Mouse (Mus musculus): ENCODE results near the gene Ctnnbip1. TPM values are rescaled to one million over a fixed set of nuclear protein-coding genes. Genes with fewer than 3 reads are reported as not detected.

Ctnnbip1 gene
- polyA plus RNA-seq, 1 experiment: 16.0 TPM

DNA sequence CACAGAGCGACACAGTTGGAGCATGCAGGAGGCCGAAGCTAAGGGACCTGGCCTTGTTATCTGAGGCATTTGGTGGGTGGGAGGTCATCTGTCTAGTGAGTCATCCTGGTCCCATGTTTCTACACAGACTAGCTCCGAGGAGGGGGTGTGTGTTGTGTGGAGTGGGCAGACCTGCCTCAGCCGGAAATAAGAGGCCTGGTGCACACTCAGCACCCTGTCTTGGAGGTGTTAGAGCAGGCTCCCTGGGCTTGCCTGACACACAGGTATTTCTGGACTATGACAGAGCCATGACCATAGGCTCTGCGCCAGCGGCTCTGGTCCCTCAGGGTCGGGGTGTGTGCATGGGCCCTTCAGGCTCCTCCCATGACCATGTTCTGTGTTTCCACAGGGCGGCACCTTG, 21.4 kb downstream of the Ctnnbip1 start:
- no peak for DNase-seq
- no peaks in the 10 kb centered on the region for H3K4me1 ChIP-seq (ENCODE audit: control insufficient read depth, insufficient read depth, low read length)
- TF ChIP-seq CTCF (IDR thresholded peaks at IDR 0.05; ENCODE audit: insufficient read depth, low read length): no peak
- TF ChIP-seq POLR2A (IDR thresholded peaks at IDR 0.05; ENCODE audit: borderline replicate concordance, extremely low read depth, low read depth, low read length): no peak
- 59% methylated on average over 8 of the region's 8 CpGs for WGBS
- no peak overlapping the region for H3K4me3 ChIP-seq (replicated peaks; ENCODE audit: extremely low read depth, low read depth, low read length)

GRCm38 (mm10) chr4:149541935-149542334, 23.9 kb downstream of the Ctnnbip1 start:
- TF ChIP-seq POLR2A (IDR thresholded peaks at IDR 0.05; ENCODE audit: borderline replicate concordance, extremely low read depth, low read depth, low read length) (no peak), CTCF (IDR thresholded peaks at IDR 0.05; ENCODE audit: insufficient read depth, low read length) (no peak)
- Histone ChIP-seq H3K4me1 (ENCODE audit: control insufficient read depth, insufficient read depth, low read length) (no peaks in the 10 kb centered on the region), H3K4me3 (replicated peaks; ENCODE audit: extremely low read depth, low read depth, low read length) (no peak overlapping the region)
- no peak for DNase-seq
- WGBS: 65% methylated on average over 5 of the region's 5 CpGs

DNA sequence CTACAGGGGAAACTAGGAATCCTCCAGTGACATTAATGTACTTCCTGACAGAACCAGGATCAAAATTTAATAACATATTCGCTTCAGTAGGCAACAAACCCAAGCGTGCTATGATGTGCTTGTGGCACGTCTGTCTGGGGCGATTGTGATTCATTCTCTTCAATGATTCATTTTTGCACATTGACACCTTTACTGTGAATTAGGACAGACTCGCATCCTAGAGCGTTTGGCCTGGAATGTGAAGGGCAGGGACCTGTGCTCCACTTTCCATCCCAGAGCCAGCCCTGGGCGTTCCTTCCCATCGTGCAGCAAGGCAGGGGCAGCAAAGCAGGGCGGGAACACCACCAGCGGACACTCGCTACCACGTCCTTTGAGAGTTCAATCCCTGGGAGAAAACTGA, 24.4 kb downstream of the Ctnnbip1 start:
- TF ChIP-seq POLR2A (IDR thresholded peaks at IDR 0.05; ENCODE audit: borderline replicate concordance, extremely low read depth, low read depth, low read length) (no peak), CTCF (IDR thresholded peaks at IDR 0.05; ENCODE audit: insufficient read depth, low read length) (no peak)
- Histone ChIP-seq H3K4me1 (ENCODE audit: control insufficient read depth, insufficient read depth, low read length) (no peaks in the 10 kb centered on the region), H3K4me3 (replicated peaks; ENCODE audit: extremely low read depth, low read depth, low read length) (no peak overlapping the region)
- no peak for DNase-seq
- WGBS: 86% methylated on average over 12 of the region's 12 CpGs

DNA sequence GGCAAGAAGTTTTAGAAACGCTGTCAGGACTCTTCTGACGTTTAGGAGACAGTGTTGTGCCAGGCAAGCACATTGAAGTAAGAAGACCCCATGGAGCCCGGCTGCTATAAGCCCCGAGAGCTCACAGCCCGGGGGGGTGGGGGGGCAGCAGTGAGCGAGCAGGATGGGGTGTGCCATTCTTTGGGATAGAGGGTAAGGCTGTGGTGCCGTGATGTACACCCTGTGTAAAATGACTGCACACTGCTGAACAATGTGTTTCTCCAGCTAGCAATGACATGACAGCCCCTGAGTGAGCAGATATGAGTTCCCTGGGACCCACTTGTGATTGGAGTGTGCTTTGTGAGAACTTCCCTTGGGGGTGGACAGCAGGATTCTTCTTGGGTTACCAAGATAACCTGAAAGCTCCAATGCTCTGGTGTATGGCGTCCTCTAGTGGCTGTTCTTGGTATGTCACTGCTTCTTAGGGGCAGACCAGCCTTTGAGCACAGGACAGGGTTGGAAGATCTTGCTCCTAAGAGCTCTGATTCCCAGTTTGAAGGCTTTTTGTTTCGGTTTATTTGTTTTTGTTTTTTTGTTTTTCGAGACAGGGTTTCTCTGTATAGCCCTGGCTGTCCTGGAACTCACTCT, 25.0 kb downstream of the Ctnnbip1 start:
- Histone ChIP-seq H3K4me1 (ENCODE audit: control insufficient read depth, insufficient read depth, low read length) (no peaks in the 10 kb centered on the region), H3K4me3 (replicated peaks; ENCODE audit: extremely low read depth, low read depth, low read length) (no peak overlapping the region)
- DNase-seq: peak; percentile 81
- WGBS: 54% methylated on average over 10 of the region's 10 CpGs
- TF ChIP-seq POLR2A (IDR thresholded peaks at IDR 0.05; ENCODE audit: borderline replicate concordance, extremely low read depth, low read depth, low read length) (no peak), CTCF (IDR thresholded peaks at IDR 0.05; ENCODE audit: insufficient read depth, low read length) (peak; percentile 88)

DNA sequence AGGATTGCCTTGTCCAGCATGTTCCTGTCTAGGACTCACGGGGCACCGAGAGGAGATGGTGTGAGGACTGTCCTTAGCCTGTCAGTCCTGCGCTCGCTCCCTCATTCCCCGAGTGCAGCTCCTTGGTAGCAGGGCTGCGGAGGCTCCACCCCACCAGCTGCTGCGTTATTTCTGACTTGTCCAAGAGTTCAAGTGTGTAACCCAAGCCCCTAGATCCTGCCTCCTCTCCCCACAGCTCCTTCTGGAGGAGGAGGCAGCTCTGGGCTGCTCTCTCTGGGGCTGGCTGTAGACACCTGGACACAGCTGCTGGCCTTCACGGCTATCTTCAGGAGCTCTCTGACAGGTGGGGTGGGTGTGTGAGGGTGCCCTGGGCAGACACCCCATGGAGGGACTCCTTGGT, 26.9 kb downstream of the Ctnnbip1 start:
- H3K4me1 ChIP-seq (ENCODE audit: control insufficient read depth, insufficient read depth, low read length): no peaks in the 10 kb centered on the region
- DNase-seq: no peak
- TF ChIP-seq POLR2A (IDR thresholded peaks at IDR 0.05; ENCODE audit: borderline replicate concordance, extremely low read depth, low read depth, low read length) (no peak), CTCF (IDR thresholded peaks at IDR 0.05; ENCODE audit: insufficient read depth, low read length) (no peak)
- 74% methylated on average over 8 of the region's 8 CpGs for WGBS
- no peak overlapping the region for H3K4me3 ChIP-seq (replicated peaks; ENCODE audit: extremely low read depth, low read depth, low read length)

GRCm38 (mm10) chr4:149546797-149547444, 28.9 kb downstream of the Ctnnbip1 start:
- Histone ChIP-seq H3K4me3 (replicated peaks; ENCODE audit: extremely low read depth, low read depth, low read length) (no peak overlapping the region), H3K4me1 (ENCODE audit: control insufficient read depth, insufficient read depth, low read length) (no peaks in the 10 kb centered on the region)
- DNase-seq: no peak
- WGBS: 75% methylated on average over 9 of the region's 9 CpGs
- TF ChIP-seq POLR2A (IDR thresholded peaks at IDR 0.05; ENCODE audit: borderline replicate concordance, extremely low read depth, low read depth, low read length): no peak
- no peak for TF ChIP-seq CTCF (IDR thresholded peaks at IDR 0.05; ENCODE audit: insufficient read depth, low read length)

- TF ChIP-seq POLR2A (IDR thresholded peaks at IDR 0.05; ENCODE audit: borderline replicate concordance, extremely low read depth, low read depth, low read length) (no peak), CTCF (IDR thresholded peaks at IDR 0.05; ENCODE audit: insufficient read depth, low read length) (no peak)
- no peak for DNase-seq
- Histone ChIP-seq H3K4me1 (ENCODE audit: control insufficient read depth, insufficient read depth, low read length) (no peaks in the 10 kb centered on the region), H3K4me3 (replicated peaks; ENCODE audit: extremely low read depth, low read depth, low read length) (no peak overlapping the region)
- 55% methylated on average over 6 of the region's 6 CpGs for WGBS
Measured at GRCm38 (mm10) chr4:149547523-149547922, 29.5 kb downstream of the Ctnnbip1 start.

- WGBS: 61% methylated on average over 9 of the region's 9 CpGs
- TF ChIP-seq CTCF (IDR thresholded peaks at IDR 0.05; ENCODE audit: insufficient read depth, low read length) (peak; percentile 90), POLR2A (IDR thresholded peaks at IDR 0.05; ENCODE audit: borderline replicate concordance, extremely low read depth, low read depth, low read length) (no peak)
- H3K4me3 ChIP-seq (replicated peaks; ENCODE audit: extremely low read depth, low read depth, low read length): no peak overlapping the region
- H3K4me1 ChIP-seq (ENCODE audit: control insufficient read depth, insufficient read depth, low read length): no peaks in the 10 kb centered on the region
- DNase-seq: peak; percentile 67
Measured at GRCm38 (mm10) chr4:149549221-149549925, 31.3 kb downstream of the Ctnnbip1 start.

DNA sequence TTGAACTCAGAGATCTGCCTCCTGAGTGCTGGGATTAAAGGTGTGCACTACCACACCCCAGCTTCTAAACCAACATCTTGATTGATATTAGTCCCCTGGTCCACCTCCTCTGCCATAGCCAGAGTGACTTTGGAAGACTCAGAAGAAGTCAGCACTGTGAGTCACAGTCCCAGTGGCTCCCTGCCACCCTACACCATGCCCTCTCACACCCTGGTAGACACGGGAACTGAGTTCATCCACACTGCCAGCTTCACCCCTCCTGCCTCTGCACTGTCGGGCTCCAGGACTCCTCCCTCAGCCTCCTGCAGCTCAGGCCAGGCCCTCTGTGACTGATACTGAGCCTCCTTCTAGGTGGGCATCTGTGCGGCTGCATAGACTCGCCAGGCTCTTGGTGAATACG, 32.8 kb downstream of the Ctnnbip1 start:
- no peak for DNase-seq
- TF ChIP-seq POLR2A (IDR thresholded peaks at IDR 0.05; ENCODE audit: borderline replicate concordance, extremely low read depth, low read depth, low read length) (no peak), CTCF (IDR thresholded peaks at IDR 0.05; ENCODE audit: insufficient read depth, low read length) (no peak)
- Histone ChIP-seq H3K4me1 (ENCODE audit: control insufficient read depth, insufficient read depth, low read length) (no peaks in the 10 kb centered on the region), H3K4me3 (replicated peaks; ENCODE audit: extremely low read depth, low read depth, low read length) (no peak overlapping the region)
- WGBS: 84% methylated on average over 5 of the region's 5 CpGs

Data from lung, adult 2 months (tissue).